Mouse (Mus musculus): Measurements from ENCODE around the gene Fgf15. TPM values are rescaled to one million over a fixed set of nuclear protein-coding genes. Genes with fewer than 3 reads are reported as not detected.

The Fgf15 gene
- polyA plus RNA-seq (2017; shearing (Covaris generic)), result not detected

DNA sequence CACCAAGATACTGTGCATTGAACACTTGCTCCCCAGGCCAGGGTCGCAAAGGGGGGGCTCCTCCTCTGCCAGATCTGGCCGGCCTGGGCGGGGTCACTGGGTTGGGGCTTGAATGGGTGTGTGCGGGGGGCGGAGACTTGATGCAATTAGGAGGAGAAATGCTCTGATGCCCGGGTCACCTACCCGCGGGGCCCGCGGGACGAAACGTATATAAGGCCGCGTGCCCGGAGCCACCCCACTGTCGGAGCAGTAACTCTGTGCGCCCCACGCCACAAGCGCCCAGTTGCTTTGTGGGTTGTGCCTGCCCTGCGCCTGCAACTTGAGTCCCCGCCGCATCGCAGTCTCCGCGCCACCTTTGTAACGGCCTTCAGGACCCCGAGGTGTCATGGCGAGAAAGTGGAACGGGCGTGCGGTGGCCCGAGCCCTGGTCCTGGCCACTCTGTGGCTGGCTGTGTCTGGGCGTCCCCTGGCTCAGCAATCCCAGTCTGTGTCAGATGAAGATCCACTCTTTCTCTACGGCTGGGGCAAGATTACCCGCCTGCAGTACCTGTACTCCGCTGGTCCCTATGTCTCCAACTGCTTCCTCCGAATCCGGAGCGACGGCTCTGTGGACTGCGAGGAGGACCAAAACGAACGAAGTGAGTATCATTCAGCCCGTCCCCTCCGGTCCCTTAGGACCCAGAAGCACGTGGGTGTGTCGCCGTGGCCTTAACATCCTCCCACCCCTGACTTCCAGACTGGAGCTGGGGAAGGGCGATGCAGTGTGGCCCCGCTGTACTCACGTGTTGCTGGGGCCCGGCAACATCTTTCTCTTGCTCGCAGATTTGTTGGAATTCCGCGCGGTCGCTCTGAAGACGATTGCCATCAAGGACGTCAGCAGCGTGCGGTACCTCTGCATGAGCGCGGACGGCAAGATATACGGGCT lies at the start of gene Fgf15:
Gene Fgf15, plus strand, starts transcription at position 238 of the 925 bp plus-strand sequence.

DNA sequence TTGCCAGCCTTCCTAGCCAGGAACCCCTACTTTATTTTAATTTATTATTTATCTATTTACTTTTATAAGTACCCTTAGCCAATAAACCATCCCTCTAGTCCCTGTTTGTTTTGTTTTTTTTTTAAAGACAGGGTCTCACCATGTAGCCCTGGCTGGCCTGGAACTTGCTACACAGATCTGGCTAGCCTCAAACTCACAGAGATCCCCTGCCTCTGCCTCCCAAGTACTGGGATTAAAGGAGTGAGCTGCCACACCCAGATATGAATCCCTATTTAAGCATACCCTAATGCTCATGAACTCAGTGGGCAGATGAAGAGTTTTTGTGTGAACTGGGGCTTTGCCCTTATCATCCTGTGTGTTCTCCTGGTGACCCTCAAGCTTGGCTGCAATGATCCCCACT lies 49.3 kb upstream of the Fgf15 start, which contains the start of gene Fgf4:
Gene Fgf4, plus strand, starts transcription at position 301 of the 400 bp plus-strand sequence.

DNA sequence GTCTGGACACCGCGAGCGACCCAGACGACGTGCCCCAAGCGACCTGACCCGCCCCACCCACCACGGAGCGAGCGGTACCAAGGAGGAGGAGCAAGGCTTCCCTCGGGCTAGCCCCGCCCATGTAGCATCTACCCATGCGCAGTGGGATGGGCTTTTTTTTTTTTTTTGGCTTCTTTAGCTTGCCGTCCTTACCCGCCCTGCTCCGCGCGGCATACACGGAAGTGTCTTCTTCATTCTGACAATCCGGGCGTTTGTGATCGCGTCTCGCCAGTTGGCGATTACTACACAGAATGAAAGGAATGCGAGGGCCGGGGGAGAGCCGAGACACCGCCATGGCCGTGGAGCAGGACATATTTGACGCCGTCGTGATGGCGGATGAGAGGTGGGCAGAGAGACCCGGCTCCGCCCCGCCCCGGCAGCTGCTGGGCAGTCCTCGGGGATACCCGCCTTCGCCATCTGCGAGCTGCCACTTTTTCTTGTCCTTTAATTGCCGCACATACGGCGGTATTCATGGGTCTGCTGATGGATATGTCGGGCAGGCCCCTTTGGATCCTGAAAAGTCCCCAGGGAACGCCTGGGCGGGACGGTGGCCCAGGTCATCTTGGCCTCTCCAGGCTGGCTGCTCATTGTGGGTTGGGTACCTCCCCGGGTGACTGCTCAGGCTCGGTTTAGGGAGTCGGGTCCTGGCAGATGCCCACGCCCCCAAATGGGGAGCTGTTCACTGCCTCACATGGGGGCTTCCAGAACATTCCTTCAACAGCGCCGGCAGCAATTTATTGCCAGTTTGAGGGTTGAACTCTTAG lies 18.8 kb downstream of the Fgf15 start, which contains the start of gene LTO1:
Gene LTO1, plus strand, starts transcription at position 153 of the 803 bp plus-strand sequence.

DNA sequence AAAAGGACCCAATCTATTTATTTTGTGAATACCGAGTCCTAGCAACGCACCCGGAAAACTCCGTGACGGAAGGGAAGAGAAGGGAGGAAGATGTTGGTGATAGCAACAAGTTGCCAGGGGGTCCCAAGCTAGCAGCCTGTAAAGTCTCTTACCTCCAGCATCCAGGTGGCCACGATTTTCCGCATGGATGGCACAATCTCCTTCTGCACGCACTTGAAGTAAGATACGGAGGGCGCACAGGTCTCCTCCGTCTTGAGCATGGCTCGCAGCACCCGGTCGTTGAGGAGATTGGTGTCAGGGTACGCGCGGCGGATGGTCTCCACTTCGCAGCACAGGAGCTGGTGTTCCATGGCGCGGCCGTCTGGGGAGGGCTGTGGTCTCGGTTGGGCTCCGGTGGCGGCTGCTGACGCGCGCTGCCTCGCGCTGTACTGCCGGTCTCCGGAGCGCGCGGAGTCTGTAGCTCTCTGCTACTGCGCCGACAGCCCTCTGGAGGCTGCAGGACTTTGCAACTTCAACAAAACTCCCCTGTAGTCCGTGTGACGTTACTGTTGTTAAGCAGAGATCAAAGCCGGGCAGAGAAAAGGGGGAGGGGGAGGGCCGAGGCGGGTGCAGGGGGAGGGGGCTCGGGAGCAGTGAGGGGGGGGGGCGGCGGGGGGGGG lies 43.1 kb downstream of the Fgf15 start, which contains the start of gene Ccnd1:
Gene Ccnd1, minus strand, starts transcription at position 582 of the 659 bp plus-strand sequence.

Other genes with a start within 250 kb of the Fgf15 start
- not detected for gene Ano1, start 144.6 kb upstream of the Fgf15 start, polyA plus RNA-seq (2017; shearing (Covaris generic))
- gene Fgf3, start 58.4 kb upstream of the Fgf15 start, polyA plus RNA-seq (2017; shearing (Covaris generic)), result not detected
- gene Fgf4, start 49.2 kb upstream of the Fgf15 start, polyA plus RNA-seq (2017; shearing (Covaris generic)), result not detected
- gene LTO1, start 18.6 kb downstream of the Fgf15 start, polyA plus RNA-seq (2017; shearing (Covaris generic)), result 17.3 TPM
- gene Ccnd1, start 43.4 kb downstream of the Fgf15 start, polyA plus RNA-seq (2017; shearing (Covaris generic)), result 0.29 TPM